In the genomic region with DNA sequence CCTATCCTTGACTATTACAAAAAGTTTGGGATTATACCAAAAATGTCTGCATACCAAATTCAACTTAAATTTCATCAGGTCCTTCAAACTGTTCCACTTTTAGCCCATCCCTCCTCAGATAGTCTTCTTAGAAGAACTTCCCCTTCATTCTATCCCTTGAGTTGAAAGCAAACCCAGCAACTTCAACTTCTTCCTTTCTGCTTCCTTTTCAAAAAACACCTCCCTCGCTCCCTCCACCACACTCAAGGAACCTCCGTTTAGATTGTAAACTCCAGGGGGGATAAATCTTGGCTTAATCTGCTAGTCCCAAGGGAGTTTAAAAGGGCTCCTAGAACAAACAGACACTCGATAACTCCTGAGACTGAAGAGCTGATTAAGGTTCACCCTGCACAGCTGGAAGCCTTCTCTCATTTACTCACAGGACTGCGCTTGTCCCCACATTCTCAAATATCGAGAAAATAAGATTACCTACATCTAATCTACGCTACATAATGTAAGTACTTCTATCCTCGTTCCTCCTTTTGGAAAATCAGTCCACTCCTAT, we compare ENCODE assay signal across 8 mouse cellular contexts. TPM values are rescaled to one million over a fixed set of nuclear protein-coding genes. Genes with fewer than 3 reads are reported as not detected.
DNase-seq lines count a peak whose midpoint lies in the region; ATAC-seq lines count a peak whose summit lies in the region.
"Had no signal": no experiment of that assay in that cellular context is flagged by ENCODE, and none has a peak within 500 bp of the region (broad histone marks: within the 10 kb centered on the region; RNA-seq: fewer than 3 reads in every experiment).

No protein-coding gene starts in this region.

- H3K4me2 ChIP-seq in kidney, embryonic 15.5 days = peak overlapping the region; percentile 88
- H3K4me2 ChIP-seq in midbrain, embryonic 16.5 days (ENCODE audit: low read length) = peak overlapping the region; percentile 90

- no peaks in the 10 kb centered on the region for H3K36me3 ChIP-seq in kidney, embryonic 15.5 days
- H3K36me3 ChIP-seq in midbrain, embryonic 16.5 days (ENCODE audit: control insufficient read depth, insufficient read depth, low read length) = no peaks in the 10 kb centered on the region

- no peak for ATAC-seq in kidney, embryonic 15.5 days (replicated peaks; ENCODE audit: low FRiP score)
- ATAC-seq in granulocyte monocyte progenitor cell, adult 5-6 weeks (replicated peaks; ENCODE audit: poor library complexity, severe bottlenecking) = peak; percentile 40
- ATAC-seq in midbrain, embryonic 16.5 days = no peak
- no peak for ATAC-seq in cerebellum, adult (ENCODE audit: insufficient number of reproducible peaks, low FRiP score, low TSS enrichment)

- H3K4me1 ChIP-seq in kidney, embryonic 15.5 days = peaks cover 10% of the 10 kb centered on the region
- peaks cover 2% of the 10 kb centered on the region; the same call in 1 of the 2 replicates for H3K4me1 ChIP-seq in midbrain, embryonic 16.5 days (ENCODE audit: control insufficient read depth, insufficient read depth, low read length)

- WGBS in kidney, embryonic 15.5 days = 4% methylated on average over 7 of the region's 7 CpGs
- WGBS in midbrain, embryonic 16.5 days = 5% methylated on average over 7 of the region's 7 CpGs

- H3K9ac ChIP-seq in kidney, embryonic 15.5 days = 0 out of 2 replicates have a peak overlapping the region, but pooled peaks have one; percentile 5
- peak overlapping the region; percentile 7; the same call in 1 of the 2 replicates for H3K9ac ChIP-seq in midbrain, embryonic 16.5 days (ENCODE audit: low read depth, low read length)

- H3K9me3 ChIP-seq in kidney, embryonic 15.5 days (replicated peaks) = no peaks in the 10 kb centered on the region
- no peaks in the 10 kb centered on the region for H3K9me3 ChIP-seq in midbrain, embryonic 16.5 days (replicated peaks; ENCODE audit: control insufficient read depth, low read length, poor library complexity, severe bottlenecking)

- 0 out of 2 replicates have a peak, but pooled peaks cover 11% of the 10 kb centered on the region for H3K27me3 ChIP-seq in kidney, embryonic 15.5 days
- H3K27me3 ChIP-seq in midbrain, embryonic 16.5 days (ENCODE audit: control insufficient read depth, insufficient read depth, low read depth, low read length) = no peaks in the 10 kb centered on the region

- DNase-seq in kidney, postnatal 36 days = no peak
- peak; percentile 24 for DNase-seq in R1 (ENCODE audit: low read depth, low spot score)
- no peak for DNase-seq in urinary bladder, postnatal 25 days (ENCODE audit: low spot score)
- DNase-seq: cerebellum, adult 11 months had no signal

- no peak overlapping the region for H3K27ac ChIP-seq in kidney, embryonic 15.5 days
- H3K27ac ChIP-seq in midbrain, embryonic 16.5 days (ENCODE audit: low read length) = no peak overlapping the region

- peak overlapping the region; percentile 53 for H3K4me3 ChIP-seq in kidney, embryonic 15.5 days (replicated peaks)
- peak overlapping the region; percentile 65 for H3K4me3 ChIP-seq in midbrain, embryonic 16.5 days (ENCODE audit: low read depth, low read length)

RNA-seq across cellular contexts. Expression of a gene that starts 1.1 kb away (rescaled TPM):
- 7.7 and 8.0 TPM in 2 replicates for polyA plus RNA-seq in kidney, embryonic 15.5 days (2015; fragmentation: Nextera tagmentation; extraction: Ambion mirVana)
- 0.85 and 0.92 TPM in 2 replicates for total RNA-seq in granulocyte monocyte progenitor cell, adult 5-6 weeks (2014; fragmentation: Nextera tagmentation)
- 0.52 and 1.1 TPM in 2 replicates for total RNA-seq in granulocyte monocyte progenitor cell, adult 5-6 weeks (2017)
- polyA plus RNA-seq in midbrain, embryonic 16.5 days (2015; fragmentation: Nextera tagmentation; extraction: Ambion mirVana) = 1.5 and 1.9 TPM in 2 replicates
